Mouse (Mus musculus) heart, embryonic 13.5 days (tissue): Measurements from ENCODE around the gene Zfp422. TPM values are rescaled to one million over a fixed set of nuclear protein-coding genes. Genes with fewer than 3 reads are reported as not detected.

Source experiments
- ATAC-seq: fragments of 200-750 bp; cut with Nextera tagmentation; 2 replicates; pipeline ENCODE4 v1.8.0; 2017; ENCODE audit warnings: moderate TSS enrichment; ENCODE audit not compliant: insufficient number of reproducible peaks, low FRiP score, low TSS enrichment; ENCODE audit errors: extremely low read depth
- H3K27ac ChIP-seq: fragments of 300-500 bp; sonication (generic); replicated peaks from 2 replicates; pipeline ENCODE4 v1.5.1; 2015; ENCODE audit warnings: moderate library complexity, mild to moderate bottlenecking, inconsistent platforms
- H3K27me3 ChIP-seq: fragments of 300-500 bp; sonication (generic); replicated peaks from 2 replicates; pipeline ENCODE4 v1.6.1; 2015; ENCODE audit warnings: mild to moderate bottlenecking, inconsistent platforms
- H3K36me3 ChIP-seq: fragments of 300-500 bp; sonication (generic); 2 replicates; pipeline ENCODE4 v1.6.1; 2015; ENCODE audit warnings: mild to moderate bottlenecking, inconsistent platforms
- H3K4me1 ChIP-seq: fragments of 300-500 bp; sonication (generic); 2 replicates; pipeline ENCODE4 v1.6.1; 2015; ENCODE audit warnings: inconsistent platforms
- H3K4me2 ChIP-seq: fragments of 300-500 bp; sonication (generic); 2 replicates; pipeline ENCODE4 v1.6.1; 2015; ENCODE audit warnings: inconsistent platforms, mild to moderate bottlenecking, moderate library complexity
- H3K4me3 ChIP-seq: fragments of 300-500 bp; sonication (generic); 2 replicates; pipeline ENCODE4 v1.5.1; 2015; ENCODE audit warnings: moderate library complexity, mild to moderate bottlenecking, inconsistent platforms
- H3K9ac ChIP-seq: fragments of 300-500 bp; sonication (generic); 2 replicates; pipeline ENCODE4 v1.6.1; 2015; ENCODE audit warnings: inconsistent platforms, mild to moderate bottlenecking, moderate library complexity
- H3K9me3 ChIP-seq: fragments of 300-500 bp; sonication (generic); 2 replicates; pipeline ENCODE4 v1.6.1; 2016; ENCODE audit warnings: inconsistent platforms
- WGBS: fragments of 180-500 bp; shearing (Covaris S2); methylation state at CpG from one replicate; pipeline ENCODE4 v1.1.7; 2015; ENCODE audit warnings: mixed read lengths; 5-methylcytosine and 5-hydroxymethylcytosine counted together
- polyA plus RNA-seq: library from polyadenylated mRNA; unstranded; fragments of >200 nt; fragmentation: Nextera tagmentation; extraction: Ambion mirVana; gene quantifications from 2 replicates; pipeline ENCODE4 v1.2.1, GENCODE M21; 2015

Gene Zfp422
- polyA plus RNA-seq, 1 experiment from 2014 or later, result 83.3 TPM

GRCm38 (mm10) chr6:116647763-116648162, 19.0 kb upstream of the Zfp422 start:
- H3K9me3 ChIP-seq, result no peaks in the 10 kb centered on the region
- peaks cover 62% of the 10 kb centered on the region for H3K4me1 ChIP-seq
- H3K27me3 ChIP-seq, result no peaks in the 10 kb centered on the region
- H3K36me3 ChIP-seq, result no peaks in the 10 kb centered on the region
- H3K4me3 ChIP-seq, result no peak overlapping the region
- no peak overlapping the region for H3K4me2 ChIP-seq
- WGBS, result 66% methylated on average over 12 of the region's 12 CpGs
- no peak for ATAC-seq
- H3K27ac ChIP-seq, result no peak overlapping the region
- no peak overlapping the region for H3K9ac ChIP-seq

DNA sequence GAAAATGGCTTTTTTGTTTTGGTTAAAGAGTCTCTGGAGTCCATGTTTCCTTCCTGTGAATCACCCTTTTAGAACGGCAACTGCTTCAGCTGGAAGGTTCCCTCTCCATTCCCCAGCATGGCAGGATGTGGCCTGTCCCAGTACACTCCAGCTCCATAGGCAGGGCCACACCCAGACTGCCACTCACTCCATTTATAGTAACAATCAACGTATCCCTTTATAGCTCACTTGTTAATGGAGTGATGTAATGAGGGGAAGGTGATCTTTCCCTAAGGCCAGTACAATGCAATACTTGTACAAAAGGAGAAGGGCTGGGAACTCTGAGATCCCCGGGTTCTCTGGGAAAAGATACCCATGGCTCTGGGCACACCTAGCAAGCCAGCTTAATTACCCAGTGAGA, 15.5 kb upstream of the Zfp422 start:
- 25% methylated on average over 3 of the region's 3 CpGs for WGBS
- peak overlapping the region; percentile 86 for H3K27ac ChIP-seq

GRCm38 (mm10) chr6:116643881-116644280, 15.1 kb upstream of the Zfp422 start:
- Histone ChIP-seq H3K9me3 (no peaks in the 10 kb centered on the region), H3K27ac (peak overlapping the region; percentile 86), H3K4me3 (no peak overlapping the region), H3K9ac (no peak overlapping the region), H3K36me3 (no peaks in the 10 kb centered on the region), H3K4me1 (peaks cover 44% of the 10 kb centered on the region), H3K4me2 (no peak overlapping the region), H3K27me3 (no peaks in the 10 kb centered on the region)
- ATAC-seq, result no peak
- 53% methylated on average over 4 of the region's 4 CpGs for WGBS

More for the DNA sequence above, 15.5 kb upstream of the Zfp422 start:
- Histone ChIP-seq H3K4me1 (peaks cover 41% of the 10 kb centered on the region), H3K9me3 (no peaks in the 10 kb centered on the region), H3K27me3 (no peaks in the 10 kb centered on the region), H3K36me3 (no peaks in the 10 kb centered on the region), H3K4me3 (no peak overlapping the region), H3K9ac (no peak overlapping the region), H3K4me2 (no peak overlapping the region)
- no peak; the same call in 1 of the 2 replicates for ATAC-seq

DNA sequence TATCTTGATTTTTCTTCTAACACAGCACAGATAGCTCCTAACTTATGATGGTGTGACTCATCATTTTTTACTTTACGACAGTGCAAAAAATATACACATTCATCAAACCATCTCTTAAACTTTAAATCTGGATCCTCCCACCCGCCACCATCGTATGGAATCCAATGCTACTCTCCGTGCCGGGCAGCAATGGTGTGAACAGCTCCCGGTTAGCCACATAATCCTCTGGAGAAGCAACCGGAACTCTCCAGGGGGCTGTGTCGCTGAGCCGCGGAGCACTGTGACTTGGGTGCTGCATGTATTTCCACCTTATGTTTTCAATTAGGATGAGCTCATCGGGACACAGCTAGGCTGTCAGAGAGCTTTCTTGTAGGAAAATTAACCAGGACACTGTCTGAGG, 14.1 kb upstream of the Zfp422 start:
- H3K4me1 ChIP-seq, result peaks cover 48% of the 10 kb centered on the region
- no peak overlapping the region for H3K4me2 ChIP-seq
- no peaks in the 10 kb centered on the region for H3K9me3 ChIP-seq
- H3K36me3 ChIP-seq, result no peaks in the 10 kb centered on the region
- H3K27me3 ChIP-seq, result no peaks in the 10 kb centered on the region
- 69% methylated on average over 11 of the region's 11 CpGs for WGBS
- no peak overlapping the region for H3K9ac ChIP-seq
- ATAC-seq, result no peak
- H3K27ac ChIP-seq, result 0 out of 2 replicates have a peak overlapping the region, but pooled peaks have one; percentile 86
- no peak overlapping the region for H3K4me3 ChIP-seq

DNA sequence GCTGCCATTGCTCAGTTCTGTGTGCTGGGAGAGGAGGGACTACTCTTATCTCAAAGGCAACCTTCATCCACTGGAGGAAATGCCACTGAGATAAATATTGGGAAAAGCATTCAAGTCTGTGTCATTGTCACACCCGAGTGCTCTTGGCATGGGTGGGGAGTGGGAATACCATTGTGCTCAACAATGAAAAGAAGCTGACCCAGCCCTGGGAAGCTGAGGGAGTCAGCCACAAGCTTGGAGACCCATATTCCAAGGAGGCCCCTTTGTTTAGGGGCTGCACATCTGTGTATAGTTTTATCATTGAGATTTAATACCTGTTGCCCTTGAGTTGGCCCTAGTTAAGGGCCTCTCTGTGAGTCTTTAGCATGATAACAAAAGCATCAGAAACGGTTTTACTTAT, 10.9 kb upstream of the Zfp422 start:
- Histone ChIP-seq H3K9me3 (no peaks in the 10 kb centered on the region), H3K36me3 (no peaks in the 10 kb centered on the region), H3K4me3 (no peak overlapping the region), H3K9ac (no peak overlapping the region), H3K4me2 (no peak overlapping the region), H3K27me3 (no peaks in the 10 kb centered on the region), H3K27ac (0 out of 2 replicates have a peak overlapping the region, but pooled peaks have one; percentile 15), H3K4me1 (peaks cover 65% of the 10 kb centered on the region)
- ATAC-seq, result no peak
- WGBS, result 42% methylated on average over 2 of the region's 2 CpGs

DNA sequence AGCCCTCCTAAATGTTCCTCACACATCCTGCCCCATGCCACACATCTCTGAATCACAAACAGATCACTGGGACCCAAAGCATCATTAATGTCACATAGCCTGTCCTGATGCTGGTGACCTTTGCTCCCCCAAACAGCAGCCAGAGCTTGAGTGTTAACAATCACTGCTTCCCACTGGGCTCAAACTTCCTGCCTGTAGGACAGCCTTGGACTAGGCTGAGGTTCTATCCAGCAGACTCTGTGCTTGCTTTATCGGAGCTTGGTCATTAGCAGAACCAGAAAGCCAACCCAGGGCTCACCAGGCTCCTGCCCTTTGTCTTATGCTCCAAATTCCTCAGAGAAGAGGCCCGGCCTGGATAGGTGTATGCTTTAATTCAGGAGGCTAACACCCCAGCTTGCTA, 10.1 kb upstream of the Zfp422 start:
- H3K4me2 ChIP-seq, result no peak overlapping the region
- H3K9ac ChIP-seq, result no peak overlapping the region
- H3K4me3 ChIP-seq, result no peak overlapping the region
- H3K4me1 ChIP-seq, result peaks cover 64% of the 10 kb centered on the region
- H3K27me3 ChIP-seq, result no peaks in the 10 kb centered on the region
- no peaks in the 10 kb centered on the region for H3K36me3 ChIP-seq
- WGBS, result 80% methylated on average over 2 of the region's 2 CpGs
- H3K27ac ChIP-seq, result no peak overlapping the region
- ATAC-seq, result no peak
- H3K9me3 ChIP-seq, result no peaks in the 10 kb centered on the region

DNA sequence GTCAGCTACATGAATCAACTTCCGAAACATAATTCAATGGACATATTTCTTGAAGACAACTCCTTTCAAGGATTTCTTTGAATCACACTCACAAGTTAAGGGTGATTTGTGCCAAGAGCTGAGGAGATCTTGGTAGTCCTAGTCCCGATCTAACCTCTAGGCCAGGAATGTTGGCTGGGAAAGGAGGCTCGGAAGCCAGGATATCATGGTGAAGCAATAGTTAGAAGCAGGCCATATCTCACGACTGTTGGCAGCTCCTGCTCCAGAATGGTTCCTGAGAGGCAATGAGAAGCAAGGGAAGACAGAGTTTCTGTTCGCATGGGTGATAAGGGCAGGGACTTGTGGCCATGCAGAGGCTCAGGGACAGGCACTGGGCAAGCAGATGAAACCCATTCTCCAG, 8.7 kb upstream of the Zfp422 start:
- no peak for ATAC-seq
- peaks cover 54% of the 10 kb centered on the region for H3K4me1 ChIP-seq
- no peak overlapping the region for H3K4me2 ChIP-seq
- H3K9ac ChIP-seq, result no peak overlapping the region
- no peaks in the 10 kb centered on the region for H3K27me3 ChIP-seq
- H3K36me3 ChIP-seq, result no peaks in the 10 kb centered on the region
- WGBS, result 56% methylated on average over 5 of the region's 5 CpGs
- no peak overlapping the region for H3K4me3 ChIP-seq
- no peaks in the 10 kb centered on the region for H3K9me3 ChIP-seq
- H3K27ac ChIP-seq, result no peak overlapping the region

- no peak overlapping the region for H3K4me3 ChIP-seq
- no peak for ATAC-seq
- H3K4me2 ChIP-seq, result no peak overlapping the region
- no peaks in the 10 kb centered on the region for H3K27me3 ChIP-seq
- no peaks in the 10 kb centered on the region for H3K36me3 ChIP-seq
- H3K9me3 ChIP-seq, result no peaks in the 10 kb centered on the region
- 71% methylated on average over 9 of the region's 9 CpGs for WGBS
- peaks cover 54% of the 10 kb centered on the region for H3K4me1 ChIP-seq
- peak overlapping the region; percentile 98 for H3K27ac ChIP-seq
- no peak overlapping the region for H3K9ac ChIP-seq
Measured at GRCm38 (mm10) chr6:116636581-116637235, 7.9 kb upstream of the Zfp422 start.

- Histone ChIP-seq H3K4me1 (peaks cover 54% of the 10 kb centered on the region), H3K27ac (peak overlapping the region; percentile 98), H3K4me3 (no peak overlapping the region), H3K4me2 (peak overlapping the region; percentile 20), H3K9ac (peak overlapping the region; percentile 70), H3K27me3 (no peaks in the 10 kb centered on the region), H3K9me3 (no peaks in the 10 kb centered on the region), H3K36me3 (no peaks in the 10 kb centered on the region)
- ATAC-seq, result peak; percentile 83
- 16% methylated on average over 10 of the region's 10 CpGs for WGBS
Measured at GRCm38 (mm10) chr6:116635251-116636180, 6.7 kb upstream of the Zfp422 start.

DNA sequence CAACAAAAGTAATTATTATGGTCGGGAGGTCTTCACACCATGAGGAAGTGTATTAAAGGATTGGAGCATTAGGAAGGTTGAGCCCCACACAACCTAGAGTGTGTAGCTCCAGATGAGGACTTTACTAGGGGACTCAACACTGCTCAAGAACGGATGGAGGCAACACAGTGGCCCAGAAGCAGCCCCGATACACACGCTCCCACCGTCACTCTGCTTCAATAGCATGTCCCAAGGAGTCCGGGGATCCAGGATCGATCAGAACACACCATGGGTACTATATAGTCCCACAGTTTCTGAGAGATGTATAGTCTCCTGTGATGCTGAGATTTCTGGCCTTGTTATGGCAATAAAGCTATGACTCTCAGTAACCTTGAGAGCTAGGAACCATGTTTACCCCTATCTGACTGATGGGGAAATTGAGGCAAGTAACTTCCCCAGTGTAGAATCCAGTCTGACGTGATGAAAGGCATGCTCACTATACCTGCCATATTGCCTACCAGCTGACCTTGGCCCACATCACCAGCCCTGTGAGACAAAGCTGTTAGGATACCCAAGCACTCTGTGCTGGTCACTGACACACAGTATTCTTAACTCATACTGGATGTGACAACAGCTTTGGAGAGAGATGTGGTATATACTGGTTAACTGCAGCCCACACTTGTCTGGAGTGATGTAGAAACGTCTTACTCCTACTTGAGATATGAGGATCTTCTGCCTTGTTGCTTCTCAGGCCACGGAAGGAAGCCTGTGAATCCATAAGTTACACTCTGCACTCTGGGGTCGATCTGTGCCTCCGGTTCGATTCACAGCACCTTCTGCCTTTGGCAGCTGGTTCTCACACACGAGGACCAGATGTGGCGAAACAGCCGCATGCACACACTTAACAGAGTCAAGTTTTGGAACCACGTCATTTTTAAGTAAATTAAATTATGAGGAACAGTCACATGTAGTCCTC, 5.2 kb upstream of the Zfp422 start:
- Histone ChIP-seq H3K9ac (no peak overlapping the region), H3K36me3 (no peaks in the 10 kb centered on the region), H3K9me3 (no peaks in the 10 kb centered on the region), H3K27ac (peak overlapping the region; percentile 98), H3K4me3 (no peak overlapping the region), H3K4me1 (peaks cover 47% of the 10 kb centered on the region), H3K4me2 (no peak overlapping the region), H3K27me3 (no peaks in the 10 kb centered on the region)
- 89% methylated on average over 17 of the region's 17 CpGs for whole genome bisulfite sequencing
- no peak for ATAC-seq

DNA sequence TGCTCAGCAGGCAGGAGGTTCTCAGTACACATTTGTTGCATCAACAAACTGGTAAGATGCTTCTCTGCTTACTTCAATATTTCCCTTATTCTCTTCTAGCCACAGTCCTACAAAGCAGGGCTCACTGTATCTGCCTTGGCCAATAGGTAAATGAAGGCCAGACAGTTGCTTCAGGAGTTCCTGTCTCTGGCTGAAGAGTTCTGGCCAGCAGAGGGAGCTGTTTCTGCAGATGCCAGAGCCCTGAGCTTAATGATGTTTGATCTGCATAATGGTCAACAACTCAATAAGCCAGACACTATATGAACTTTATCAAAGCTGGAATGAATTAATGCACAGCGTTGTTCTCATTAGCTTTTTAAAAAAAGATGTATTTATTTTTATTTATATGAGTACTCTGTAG, 3.3 kb upstream of the Zfp422 start:
- WGBS, result 30% methylated on average over 1 of the region's 1 CpGs
- Histone ChIP-seq H3K9ac (no peak overlapping the region), H3K27me3 (no peaks in the 10 kb centered on the region), H3K4me1 (peaks cover 44% of the 10 kb centered on the region), H3K9me3 (no peaks in the 10 kb centered on the region), H3K4me3 (no peak overlapping the region), H3K36me3 (no peaks in the 10 kb centered on the region; the same call in 1 of the 2 replicates), H3K4me2 (no peak overlapping the region), H3K27ac (no peak overlapping the region)
- no peak for ATAC-seq
